Mouse (Mus musculus): ENCODE measurements around the gene C330021F23Rik. TPM values are rescaled to one million over a fixed set of nuclear protein-coding genes. Genes with fewer than 3 reads are reported as not detected.

The C330021F23Rik gene
- total RNA-seq, 2 experiments from 2014 or later: not detected

Other genes starting within 250 kb of the C330021F23Rik start
- gene A430078G23Rik, start 214.6 kb upstream of the C330021F23Rik start, total RNA-seq (2021): under 1 TPM in 1 of 2 experiments, not detected in 1; 0.11 TPM
- 10 to 100 TPM in 1 of 2 experiments, 1 to 10 TPM in 1; 8.4 to 10.5 TPM for gene Arhgef18, start 175.0 kb upstream of the C330021F23Rik start, total RNA-seq (2021)
- 1 to 10 TPM; 1.9 to 3.2 TPM for gene Pex11g, start 100.3 kb upstream of the C330021F23Rik start, total RNA-seq (2021)
- not detected for gene Tex45, start 97.1 kb upstream of the C330021F23Rik start, total RNA-seq (2021)
- gene Zfp358, start 74.9 kb upstream of the C330021F23Rik start, total RNA-seq (2021): 10 to 100 TPM; 39.1 to 39.4 TPM
- gene Mcoln1, start 67.5 kb upstream of the C330021F23Rik start, total RNA-seq (2021): 10 to 100 TPM; 21.5 to 22.5 TPM
- 10 to 100 TPM in 1 of 2 experiments, 1 to 10 TPM in 1; 8.0 to 10.0 TPM for gene Pnpla6, start 52.6 kb upstream of the C330021F23Rik start, total RNA-seq (2021)
- under 1 TPM; 0.26 to 0.41 TPM for gene Camsap3, start 19.3 kb downstream of the C330021F23Rik start, total RNA-seq (2021)
- gene Xab2, start 53.3 kb downstream of the C330021F23Rik start, total RNA-seq (2021): 10 to 100 TPM; 10.7 to 11.2 TPM
- gene Pet100, start 53.6 kb downstream of the C330021F23Rik start, total RNA-seq (2021): 10 to 100 TPM; 84.7 to 91.0 TPM
- gene Pcp2, start 57.6 kb downstream of the C330021F23Rik start, total RNA-seq (2021): not detected
- 1 to 10 TPM; 3.6 to 4.8 TPM for gene Stxbp2, start 63.0 kb downstream of the C330021F23Rik start, total RNA-seq (2021)
- 1 to 10 TPM; 2.0 to 8.4 TPM for gene Retn, start 87.8 kb downstream of the C330021F23Rik start, total RNA-seq (2021)
- not detected for gene Mcemp1, start 97.8 kb downstream of the C330021F23Rik start, total RNA-seq (2021)
- 1 to 10 TPM in 1 of 2 experiments, under 1 TPM in 1; 0.96 to 1.4 TPM for gene Fcor, start 104.4 kb downstream of the C330021F23Rik start, total RNA-seq (2021)
- gene Trappc5, start 108.3 kb downstream of the C330021F23Rik start, total RNA-seq (2021): 10 to 100 TPM; 18.4 to 21.3 TPM
- gene Fcer2a, start 126.2 kb downstream of the C330021F23Rik start, total RNA-seq (2021): not detected
- gene Clec4g, start 152.7 kb downstream of the C330021F23Rik start, total RNA-seq (2021): not detected
- gene Cd209a, start 181.0 kb downstream of the C330021F23Rik start, total RNA-seq (2021): under 1 TPM; 0.64 to 1.00 TPM

Measured in gastrocnemius, adult 18-20 months (tissue).